Mouse (Mus musculus) intestine, embryonic 14.5 days (tissue): Measurements from ENCODE around the gene Mrps23. TPM values are rescaled to one million over a fixed set of nuclear protein-coding genes. Genes with fewer than 3 reads are reported as not detected.

Experiments
- ATAC-seq: fragments of 200-750 bp; cut with Nextera tagmentation; replicated peaks from 2 replicates; pipeline ENCODE4 v1.8.0; 2017; ENCODE audit warnings: low read depth, moderate number of reproducible peaks, moderate TSS enrichment, moderate library complexity; ENCODE audit not compliant: low FRiP score, low TSS enrichment
- DNase-seq: peaks from one replicate; pipeline ENCODE4 v3.0.0-alpha.2; 2018; ENCODE audit warnings: low spot score
- H3K27ac ChIP-seq: fragments of 300-500 bp; sonication (generic); 2 replicates; pipeline ENCODE4 v1.5.1; 2014; ENCODE audit warnings: low read depth, mild to moderate bottlenecking, control low read depth
- H3K27me3 ChIP-seq: fragments of 300-500 bp; sonication (generic); replicated peaks from 2 replicates; pipeline ENCODE4 v1.6.1; 2014; ENCODE audit warnings: low read length, control low read depth; ENCODE audit not compliant: control insufficient read depth, insufficient read depth
- H3K36me3 ChIP-seq: fragments of 300-500 bp; sonication (generic); 2 replicates; pipeline ENCODE4 v1.6.1; 2014; ENCODE audit warnings: low read length, control low read depth; ENCODE audit not compliant: control insufficient read depth, insufficient read depth
- H3K4me1 ChIP-seq: fragments of 300-500 bp; sonication (generic); replicated peaks from 2 replicates; pipeline ENCODE4 v1.6.1; 2014; ENCODE audit warnings: low read length, control low read depth, mixed read lengths; ENCODE audit not compliant: control insufficient read depth, insufficient read depth
- H3K4me2 ChIP-seq: fragments of 300-500 bp; sonication (generic); 2 replicates; pipeline ENCODE4 v1.6.1; 2014; ENCODE audit warnings: low read length
- H3K4me3 ChIP-seq: fragments of 300-500 bp; sonication (generic); 2 replicates; pipeline ENCODE4 v1.5.1; 2014; ENCODE audit warnings: low read depth, low read length, control low read depth, mixed read lengths
- H3K9ac ChIP-seq: fragments of 300-500 bp; sonication (generic); 2 replicates; pipeline ENCODE4 v1.6.1; 2014; ENCODE audit warnings: mild to moderate bottlenecking, low read length
- H3K9me3 ChIP-seq: fragments of 300-500 bp; sonication (generic); 2 replicates; pipeline ENCODE4 v1.6.1; 2016; ENCODE audit warnings: low read length, control low read depth; ENCODE audit not compliant: control insufficient read depth
- WGBS: fragments of 180-500 bp; shearing (Covaris S2); extraction: QIAGEN DNeasy Blood & Tissue Kit; methylation state at CpG from one replicate; pipeline ENCODE4 v1.1.7; 2014; 5-methylcytosine and 5-hydroxymethylcytosine counted together
- polyA plus RNA-seq: library from polyadenylated mRNA; unstranded; fragments of >200 nt; fragmentation: Nextera tagmentation; extraction: Ambion mirVana; gene quantifications from 2 replicates; pipeline ENCODE4 v1.2.1, GENCODE M21; 2014

Mrps23 gene
- polyA plus RNA-seq, 1 experiment from 2014 or later: 60.8 TPM

DNA sequence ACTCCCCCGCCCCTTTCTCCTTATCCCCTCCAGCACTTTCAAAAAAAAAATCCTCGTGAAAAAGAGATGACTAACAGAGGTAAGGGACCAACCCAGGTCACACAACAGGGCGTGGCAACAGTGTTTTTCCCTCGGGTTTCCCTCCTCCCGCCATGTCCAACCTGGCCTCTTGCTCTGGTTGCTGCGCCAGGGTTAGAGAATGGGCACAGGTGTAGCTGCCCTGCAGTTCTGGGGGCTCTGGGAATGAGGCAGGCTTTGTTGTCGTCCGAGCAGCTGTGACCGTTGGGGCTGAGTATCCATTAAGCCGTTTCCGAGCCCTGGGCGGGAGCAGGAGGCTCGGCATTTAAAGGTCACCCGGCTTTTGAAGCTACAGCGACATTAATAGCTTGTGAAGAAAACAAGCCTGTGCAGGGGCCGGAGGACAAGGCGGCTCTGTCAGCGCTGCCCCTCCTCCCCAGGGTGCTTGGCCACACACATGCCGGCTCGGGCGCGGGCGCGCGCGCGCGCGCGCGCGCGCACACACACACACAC, 43.1 kb upstream of the Mrps23 start:
- Histone ChIP-seq H3K4me3 (peak overlapping the region; percentile 31), H3K27ac (peak overlapping the region; percentile 84), H3K4me2 (peak overlapping the region; percentile 68), H3K9ac (peak overlapping the region; percentile 45), H3K9me3 (no peaks in the 10 kb centered on the region), H3K36me3 (no peaks in the 10 kb centered on the region), H3K27me3 (no peaks in the 10 kb centered on the region), H3K4me1 (peaks cover 69% of the 10 kb centered on the region)
- ATAC-seq (peak; percentile 56; the same call in 1 of the 2 replicates), DNase-seq (peak; percentile 77)
- 2% methylated on average over 18 of the region's 33 CpGs for WGBS

DNA sequence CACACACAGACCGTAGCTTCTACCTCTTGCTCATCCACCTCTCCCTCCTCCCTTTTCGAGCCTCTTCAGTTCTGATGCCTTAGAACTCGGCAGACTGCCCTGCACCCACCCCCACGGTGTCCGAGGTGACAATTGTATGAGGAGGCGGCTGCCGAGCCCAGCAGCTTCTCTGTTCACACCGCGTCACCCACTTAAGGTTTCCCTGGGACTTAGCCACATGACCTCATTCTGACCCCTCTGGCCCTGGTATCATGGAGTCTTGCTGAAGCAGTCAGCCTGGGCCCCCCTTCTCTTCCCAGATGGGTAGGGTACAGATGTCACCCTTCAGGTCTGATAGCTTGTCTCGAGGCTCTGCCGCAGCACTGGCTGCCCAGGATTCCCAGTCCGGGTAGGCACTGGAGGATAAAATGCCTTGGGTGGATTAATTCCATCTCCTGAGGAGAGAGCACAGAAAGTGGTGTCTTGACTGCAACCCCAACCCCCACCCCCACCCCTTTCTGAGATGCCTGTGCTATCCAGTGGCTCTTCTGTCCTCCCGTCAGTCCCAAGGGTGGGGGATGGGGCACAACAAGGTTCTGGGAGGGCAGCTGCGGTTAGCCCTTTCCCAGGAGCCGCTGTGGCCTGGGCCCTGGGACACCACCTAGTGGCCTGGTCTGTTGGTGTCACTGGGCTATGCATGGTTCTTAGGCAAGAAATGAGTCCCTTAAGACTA, 42.4 kb upstream of the Mrps23 start:
- no peaks in the 10 kb centered on the region for H3K36me3 ChIP-seq
- H3K9ac ChIP-seq: 0 out of 2 replicates have a peak overlapping the region, but pooled peaks have one; percentile 22
- DNase-seq (peak; percentile 86), ATAC-seq (peak; percentile 50; the same call in 1 of the 2 replicates)
- no peaks in the 10 kb centered on the region for H3K27me3 ChIP-seq
- H3K4me2 ChIP-seq: peak overlapping the region; percentile 68
- 3% methylated on average over 15 of the region's 15 CpGs for WGBS
- H3K4me3 ChIP-seq: peak overlapping the region; percentile 28
- H3K9me3 ChIP-seq: no peaks in the 10 kb centered on the region
- H3K27ac ChIP-seq: peak overlapping the region; percentile 84
- peaks cover 63% of the 10 kb centered on the region for H3K4me1 ChIP-seq

DNA sequence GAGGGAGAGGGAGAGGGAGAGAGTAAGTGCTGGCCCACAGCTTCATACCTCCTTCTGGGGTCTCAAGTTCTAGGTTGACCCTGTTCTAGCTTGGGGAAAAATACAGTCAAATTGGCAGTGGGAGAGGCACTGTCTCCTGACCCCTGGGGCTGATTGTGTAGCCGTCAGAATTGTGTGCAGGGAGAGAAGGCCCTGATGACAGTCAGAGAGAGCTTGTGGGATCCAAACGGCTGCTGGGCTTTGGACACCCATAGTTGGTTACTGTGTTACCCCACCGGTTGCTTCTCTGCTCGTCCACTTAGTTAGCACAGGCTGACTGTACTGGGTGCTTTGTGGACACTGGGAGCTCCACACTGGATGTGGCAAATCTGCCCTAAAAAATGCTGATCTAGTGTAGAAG, 41.4 kb upstream of the Mrps23 start:
- no peaks in the 10 kb centered on the region for H3K27me3 ChIP-seq
- no peaks in the 10 kb centered on the region for H3K36me3 ChIP-seq
- H3K9ac ChIP-seq: no peak overlapping the region
- H3K9me3 ChIP-seq: no peaks in the 10 kb centered on the region
- peaks cover 59% of the 10 kb centered on the region for H3K4me1 ChIP-seq
- no peak overlapping the region for H3K4me3 ChIP-seq
- no peak for DNase-seq
- 54% methylated on average over 4 of the region's 4 CpGs for WGBS
- no peak for ATAC-seq
- no peak overlapping the region for H3K4me2 ChIP-seq
- H3K27ac ChIP-seq: no peak overlapping the region; the same call in 1 of the 2 replicates

DNA sequence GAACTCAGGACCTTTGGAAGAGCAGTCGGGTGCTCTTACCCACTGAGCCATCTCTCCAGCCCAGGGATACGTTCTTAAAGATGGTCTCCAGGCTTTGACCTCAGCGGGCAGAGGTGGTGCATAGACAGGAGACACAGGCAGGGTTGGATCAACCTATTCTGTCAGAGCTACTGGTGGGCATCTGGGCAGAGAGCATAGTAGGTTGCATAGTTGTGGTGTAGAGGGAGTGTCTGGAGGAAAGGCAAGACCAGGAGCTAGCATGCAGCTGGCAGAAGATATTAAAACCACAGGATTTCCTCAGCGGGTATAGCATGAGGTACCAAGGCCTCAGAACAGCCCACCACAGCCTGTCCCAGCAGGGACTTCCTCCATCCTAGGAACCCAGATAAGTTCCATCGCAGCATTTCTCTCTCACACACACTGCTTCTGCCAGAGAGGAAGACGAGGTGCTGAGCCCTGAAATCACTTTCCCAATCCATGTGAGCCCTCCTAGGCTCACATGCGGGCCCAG, 39.9 kb upstream of the Mrps23 start:
- Histone ChIP-seq H3K9me3 (no peaks in the 10 kb centered on the region), H3K4me1 (peaks cover 44% of the 10 kb centered on the region), H3K4me3 (no peak overlapping the region), H3K27ac (peak overlapping the region; percentile 16; the same call in 1 of the 2 replicates), H3K4me2 (no peak overlapping the region), H3K27me3 (no peaks in the 10 kb centered on the region), H3K9ac (no peak overlapping the region), H3K36me3 (no peaks in the 10 kb centered on the region)
- 84% methylated on average over 7 of the region's 7 CpGs for WGBS
- DNase-seq (no peak), ATAC-seq (no peak)

DNA sequence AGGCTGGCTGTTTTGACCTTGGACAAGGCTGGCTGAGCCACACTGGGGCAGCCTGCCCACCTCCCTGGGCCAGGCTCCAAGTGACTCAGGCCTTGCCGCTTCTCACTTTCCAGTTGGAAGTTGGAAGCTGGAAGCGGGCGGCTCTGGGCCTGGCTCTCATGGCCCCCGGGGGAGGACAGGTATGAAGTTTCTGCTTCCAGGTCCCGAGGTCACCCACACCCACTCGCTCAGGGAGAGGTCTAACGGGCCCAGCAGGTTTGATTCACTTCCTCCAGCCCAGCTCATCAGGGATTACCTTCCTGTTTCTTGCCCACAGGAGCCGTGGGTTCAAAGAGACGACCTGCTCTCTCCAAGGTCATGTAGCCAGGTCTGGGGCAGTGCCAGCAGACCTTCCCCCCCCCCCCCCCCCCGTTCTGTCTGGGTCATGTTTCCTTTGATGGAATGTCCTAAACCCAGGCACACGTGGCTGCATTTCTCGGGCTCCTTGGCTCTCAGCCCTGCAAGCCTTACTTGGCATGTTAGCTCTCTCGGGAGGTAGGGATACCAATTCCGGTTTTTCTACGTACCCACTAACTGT, 39.3 kb upstream of the Mrps23 start:
- Histone ChIP-seq H3K9ac (no peak overlapping the region), H3K27ac (peak overlapping the region; percentile 27; the same call in 1 of the 2 replicates), H3K4me3 (no peak overlapping the region), H3K4me2 (no peak overlapping the region), H3K36me3 (no peaks in the 10 kb centered on the region), H3K9me3 (no peaks in the 10 kb centered on the region), H3K27me3 (no peaks in the 10 kb centered on the region), H3K4me1 (peaks cover 43% of the 10 kb centered on the region)
- DNase-seq (no peak), ATAC-seq (no peak)
- WGBS: 32% methylated on average over 14 of the region's 15 CpGs

DNA sequence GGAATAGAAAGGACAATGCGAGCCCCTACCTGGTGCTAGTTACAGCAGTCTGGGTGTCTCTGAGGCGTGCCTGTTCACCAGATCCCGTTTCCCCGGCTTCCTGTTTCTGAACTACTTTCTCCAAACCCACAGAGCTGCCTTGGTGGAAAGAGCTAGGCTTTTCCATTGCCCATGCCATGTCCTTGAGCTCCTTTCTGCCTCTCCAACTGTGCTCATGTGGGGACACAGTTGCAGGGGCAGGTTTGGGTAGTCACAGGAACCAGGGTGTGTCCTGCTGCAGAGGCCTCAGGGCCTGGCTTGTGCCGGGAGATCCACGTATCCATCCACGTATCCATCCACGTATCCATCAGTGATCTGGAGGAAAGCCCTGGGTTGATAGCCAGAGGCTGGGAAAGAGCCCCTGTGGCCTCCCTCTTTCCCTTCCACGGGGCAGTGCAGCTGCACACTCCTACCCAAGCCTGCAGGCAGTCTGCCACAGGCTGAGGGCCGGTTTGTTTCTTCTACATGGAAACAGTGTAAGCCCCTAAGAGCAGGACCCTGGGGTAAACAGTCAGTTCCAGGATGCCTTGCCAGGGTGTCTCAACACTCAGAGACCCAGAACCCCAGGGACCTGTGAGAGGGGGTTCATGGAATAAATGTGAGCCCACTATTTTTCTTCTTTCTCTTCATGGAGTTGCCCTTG, 38.4 kb upstream of the Mrps23 start:
- H3K36me3 ChIP-seq: no peaks in the 10 kb centered on the region
- no peak overlapping the region for H3K4me3 ChIP-seq
- 69% methylated on average over 10 of the region's 10 CpGs for WGBS
- DNase-seq (no peak), ATAC-seq (no peak)
- no peak overlapping the region for H3K9ac ChIP-seq
- peak overlapping the region; percentile 29; the same call in 1 of the 2 replicates for H3K27ac ChIP-seq
- peaks cover 34% of the 10 kb centered on the region for H3K4me1 ChIP-seq
- H3K9me3 ChIP-seq: no peaks in the 10 kb centered on the region
- H3K4me2 ChIP-seq: no peak overlapping the region
- H3K27me3 ChIP-seq: no peaks in the 10 kb centered on the region

DNA sequence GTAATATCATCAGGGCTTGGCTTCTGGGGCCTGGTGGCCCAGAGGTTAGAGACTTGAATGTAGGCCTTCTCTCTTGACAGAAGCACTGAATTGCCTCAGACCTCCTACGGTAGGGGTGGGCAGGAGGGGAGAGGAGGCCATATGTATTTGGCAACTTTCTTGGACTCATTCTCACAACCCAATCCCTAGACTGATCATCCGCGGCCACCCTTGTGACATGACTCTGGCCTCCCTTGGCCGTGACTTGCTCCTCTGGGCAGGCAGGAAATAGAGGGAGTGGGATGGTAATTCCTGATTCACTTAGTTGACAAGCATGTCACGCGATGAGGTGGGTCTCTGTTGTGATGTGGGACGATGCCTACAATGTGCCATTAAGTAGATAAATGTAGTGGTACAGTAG, 37.7 kb upstream of the Mrps23 start:
- Histone ChIP-seq H3K4me3 (no peak overlapping the region), H3K4me2 (no peak overlapping the region), H3K27me3 (no peaks in the 10 kb centered on the region), H3K9me3 (no peaks in the 10 kb centered on the region), H3K27ac (no peak overlapping the region), H3K9ac (no peak overlapping the region), H3K36me3 (no peaks in the 10 kb centered on the region), H3K4me1 (peaks cover 31% of the 10 kb centered on the region)
- ATAC-seq: no peak
- no peak for DNase-seq
- 87% methylated on average over 7 of the region's 7 CpGs for WGBS

DNA sequence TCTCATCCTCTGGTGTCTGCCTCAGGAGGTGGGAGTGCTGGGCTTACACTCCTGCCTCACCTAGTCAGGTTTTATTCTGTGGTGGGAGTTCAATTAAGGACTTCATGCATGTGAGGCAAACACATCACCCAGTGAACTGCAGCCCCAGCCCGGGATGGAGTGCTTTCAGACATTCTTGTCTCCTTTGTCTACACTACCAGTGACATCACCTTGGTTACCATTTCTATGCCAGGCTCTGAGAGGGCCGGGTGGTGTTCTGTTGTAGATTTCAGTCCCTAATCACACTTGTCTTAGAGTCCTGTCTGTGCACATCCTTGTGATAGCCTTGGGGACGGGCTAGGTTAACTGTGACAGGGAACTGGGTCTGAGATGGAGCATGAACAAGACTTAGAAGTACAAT, 35.6 kb upstream of the Mrps23 start:
- no peaks in the 10 kb centered on the region for H3K36me3 ChIP-seq
- no peaks in the 10 kb centered on the region for H3K27me3 ChIP-seq
- no peak overlapping the region for H3K4me3 ChIP-seq
- DNase-seq (no peak), ATAC-seq (no peak)
- no peak overlapping the region for H3K9ac ChIP-seq
- no peak overlapping the region for H3K27ac ChIP-seq
- WGBS: 55% methylated on average over 3 of the region's 3 CpGs
- no peaks in the 10 kb centered on the region for H3K9me3 ChIP-seq
- H3K4me2 ChIP-seq: no peak overlapping the region
- H3K4me1 ChIP-seq: peaks cover 41% of the 10 kb centered on the region
